Mouse (Mus musculus) duodenum, adult 2 months (tissue): ENCODE data around the gene Lyrm7. TPM values are rescaled to one million over a fixed set of nuclear protein-coding genes. Genes with fewer than 3 reads are reported as not detected.

Source experiments
- polyA plus RNA-seq: library from polyadenylated mRNA; depleted of rRNA; stranded (reverse); fragments of >200 nt; gene quantifications from 2 replicates; pipeline ENCODE4 v1.2.3, GENCODE M21; 2012; ENCODE audit warnings: low replicate concordance; rRNA removed

The Lyrm7 gene
- 0.06 and 0.38 TPM in 2 replicates for polyA plus RNA-seq

GRCm38 (mm10) chr11:54860256-54861038 lies at the start of gene Lyrm7:
Lyrm7 (minus strand) TSS chr11:54860916.

GRCm38 (mm10) chr11:54902333-54903323 lies 41.9 kb upstream of the Lyrm7 start, which contains the start of gene Gpx3:
Gpx3 (plus strand) TSS chr11:54902453.

DNA sequence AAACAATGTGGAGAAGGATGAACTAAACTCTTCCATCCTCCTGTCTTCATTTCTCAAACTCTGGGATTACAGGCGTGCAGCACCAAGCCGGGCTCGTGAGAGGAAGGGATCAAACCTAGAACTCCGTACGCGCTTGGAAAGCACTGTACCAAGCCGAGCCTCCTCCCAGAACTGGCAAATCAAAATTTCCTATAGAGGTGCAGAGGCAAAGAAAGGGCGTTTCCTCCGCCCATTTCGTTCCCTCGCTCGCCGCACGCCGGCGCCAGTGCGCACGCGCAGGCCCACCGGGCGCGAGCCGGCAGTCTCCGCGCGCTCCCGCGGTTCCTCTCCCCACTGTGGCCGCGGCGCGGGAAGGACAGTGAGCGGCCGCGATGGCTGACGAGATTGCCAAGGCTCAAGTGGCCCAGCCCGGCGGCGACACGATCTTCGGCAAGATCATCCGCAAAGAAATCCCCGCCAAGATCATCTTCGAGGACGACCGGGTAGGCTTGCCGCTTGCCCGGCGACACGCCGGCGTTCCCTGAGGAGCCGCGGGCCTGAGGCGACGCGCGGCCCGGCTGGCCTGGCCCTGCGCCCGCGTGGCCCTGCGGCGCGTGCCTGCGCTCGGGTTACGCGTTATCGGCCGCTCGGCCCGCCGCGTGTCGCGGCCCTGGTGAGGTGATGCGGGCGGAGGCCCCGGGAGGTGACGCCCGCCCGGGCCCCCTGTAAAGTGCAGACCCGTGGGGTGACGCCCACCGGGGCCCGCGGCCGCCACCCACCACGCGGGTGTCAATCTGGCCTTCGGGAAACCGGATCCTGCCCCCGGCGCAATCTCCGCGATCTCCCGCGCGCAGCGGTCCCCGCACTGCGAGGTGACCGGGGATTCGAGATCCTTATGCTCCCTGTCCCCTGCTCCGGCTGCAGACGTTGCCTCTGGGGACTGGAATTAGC lies 5.7 kb upstream of the Lyrm7 start, which contains the start of gene Hint1:
Gene Hint1 (plus strand): TSS at position 265 of the 930 bp plus-strand sequence.

GRCm38 (mm10) chr11:54787488-54788474 lies 72.9 kb downstream of the Lyrm7 start, which contains the start of gene Cdc42se2:
Cdc42se2 (minus strand) TSS chr11:54787675.

Other genes starting within 250 kb of the Lyrm7 start
- gene Cdc42se2, start 73.2 kb downstream of the Lyrm7 start, polyA plus RNA-seq: 24.3 and 46.6 TPM in 2 replicates
- 772 and 864 TPM in 2 replicates for gene Hint1, start 5.5 kb upstream of the Lyrm7 start, polyA plus RNA-seq
- gene Gpx3, start 41.5 kb upstream of the Lyrm7 start, polyA plus RNA-seq: 96.5 and 120 TPM in 2 replicates
- 52.2 and 114 TPM in 2 replicates for gene Tnip1, start 102.0 kb upstream of the Lyrm7 start, polyA plus RNA-seq
- gene Anxa6, start 172.5 kb upstream of the Lyrm7 start, polyA plus RNA-seq: 24.0 and 27.3 TPM in 2 replicates
- gene Ccdc69, start 217.2 kb upstream of the Lyrm7 start, polyA plus RNA-seq: 0.79 and 1.1 TPM in 2 replicates
- 11.0 and 23.0 TPM in 2 replicates for gene Gm2a, start 237.2 kb upstream of the Lyrm7 start, polyA plus RNA-seq